Comparison of ENCODE assay signal across 8 mouse cellular contexts in genomic region chr10:83722579-83723031, GRCm38 (mm10). TPM values are rescaled to one million over a fixed set of nuclear protein-coding genes. Genes with fewer than 3 reads are reported as not detected.
DNase-seq lines count a peak whose midpoint lies in the region; ATAC-seq and TF ChIP-seq lines count a peak whose summit lies in the region.

TSS of gene 1500009L16Rik (plus strand) at chr10:83722865.

- TF ChIP-seq POLR2A in brain, embryonic 14.5 days (IDR thresholded peaks at IDR 0.05; ENCODE audit: borderline replicate concordance, extremely low read depth, insufficient read depth, insufficient read length, poor library complexity, severe bottlenecking) = no peak
- TF ChIP-seq POLR2A in thymus, adult 2 months (IDR thresholded peaks at IDR 0.05; ENCODE audit: control insufficient read depth, extremely low read depth, insufficient read depth, low read length, poor library complexity) = no peak

- no peaks in the 10 kb centered on the region for H3K36me3 ChIP-seq in forebrain, embryonic 10.5 days (replicated peaks)
- no peaks in the 10 kb centered on the region for H3K36me3 ChIP-seq in liver, embryonic 15.5 days (replicated peaks)
- no peaks in the 10 kb centered on the region for H3K36me3 ChIP-seq in neural tube, embryonic 12.5 days
- no peaks in the 10 kb centered on the region for H3K36me3 ChIP-seq in thymus, adult 2 months (ENCODE audit: control insufficient read depth, insufficient read depth, low read length)

- no peak for TF ChIP-seq CTCF in brain, embryonic 14.5 days (IDR thresholded peaks at IDR 0.05; ENCODE audit: borderline replicate concordance, extremely low read depth, insufficient read depth, insufficient read length)
- TF ChIP-seq CTCF in thymus, adult 2 months (IDR thresholded peaks at IDR 0.05; ENCODE audit: borderline replicate concordance, control insufficient read depth, extremely low read depth, insufficient read depth, low read length, poor library complexity) = peak; percentile 39; the same call in 1 of the 2 replicates

- DNase-seq in ES-CJ7 (ENCODE audit: low read depth, low spot score) = peak; percentile 87
- peak; percentile 94 for DNase-seq in brain, embryonic 14.5 days (ENCODE audit: low read depth)
- DNase-seq in forebrain, embryonic 10.5 days (ENCODE audit: extremely low spot score, low spot score) = peak; percentile 89
- peak; percentile 81 to 84 for DNase-seq in heart, postnatal 10 days
- DNase-seq in kidney, postnatal 4 days = peak; percentile 88 to 92
- peak; percentile 81 for DNase-seq in thymus, adult 2 months

- peak within 1 kb of the TSS; percentile 67 for H3K4me2 ChIP-seq in liver, embryonic 15.5 days
- H3K4me2 ChIP-seq in neural tube, embryonic 12.5 days (replicated peaks) = peak within 1 kb of the TSS; percentile 85

- peak; percentile 57; the same call in 1 of the 2 replicates for ATAC-seq in liver, embryonic 15.5 days (ENCODE audit: insufficient read depth)
- peak; percentile 100 for ATAC-seq in neural tube, embryonic 12.5 days (ENCODE audit: low FRiP score, low read depth)

- peaks cover 4% of the 10 kb centered on the region; the same call in 1 of the 2 replicates for H3K9me3 ChIP-seq in forebrain, embryonic 10.5 days
- no peaks in the 10 kb centered on the region for H3K9me3 ChIP-seq in liver, embryonic 15.5 days (replicated peaks)
- H3K9me3 ChIP-seq in neural tube, embryonic 12.5 days = no peaks in the 10 kb centered on the region

- H3K4me1 ChIP-seq in forebrain, embryonic 10.5 days = peaks cover 20% of the 10 kb centered on the region
- 0 out of 2 replicates have a peak, but pooled peaks cover 6% of the 10 kb centered on the region for H3K4me1 ChIP-seq in liver, embryonic 15.5 days (replicated peaks)
- H3K4me1 ChIP-seq in neural tube, embryonic 12.5 days = no peaks in the 10 kb centered on the region
- peaks cover 34% of the 10 kb centered on the region for H3K4me1 ChIP-seq in thymus, adult 2 months (replicated peaks; ENCODE audit: control insufficient read depth, insufficient read depth, low read length)

- peak within 1 kb of the TSS; percentile 87 for H3K27ac ChIP-seq in forebrain, embryonic 10.5 days
- no peak within 1 kb of the TSS for H3K27ac ChIP-seq in liver, embryonic 15.5 days (replicated peaks)
- H3K27ac ChIP-seq in neural tube, embryonic 12.5 days = no peak within 1 kb of the TSS
- H3K27ac ChIP-seq in thymus, adult 2 months (ENCODE audit: control insufficient read depth, insufficient read depth, low read length) = peak within 1 kb of the TSS; percentile 4; the same call in 1 of the 2 replicates

- no peak within 1 kb of the TSS for H3K9ac ChIP-seq in liver, embryonic 15.5 days
- peak within 1 kb of the TSS; percentile 74 for H3K9ac ChIP-seq in neural tube, embryonic 12.5 days

- WGBS in forebrain, embryonic 10.5 days = under 1% methylated on average over 37 of the region's 37 CpGs
- under 1% methylated on average over 35 of the region's 37 CpGs for WGBS in liver, embryonic 15.5 days (ENCODE audit: insufficient replicate concordance)
- WGBS in neural tube, embryonic 12.5 days = under 1% methylated on average over 30 of the region's 37 CpGs
- WGBS in thymus, adult 2 months = under 1% methylated on average over 37 of the region's 37 CpGs

- H3K27me3 ChIP-seq in forebrain, embryonic 10.5 days (ENCODE audit: poor library complexity, severe bottlenecking) = peaks cover 22% of the 10 kb centered on the region
- H3K27me3 ChIP-seq in liver, embryonic 15.5 days = peaks cover 30% of the 10 kb centered on the region
- no peaks in the 10 kb centered on the region for H3K27me3 ChIP-seq in neural tube, embryonic 12.5 days (replicated peaks)
- H3K27me3 ChIP-seq in thymus, adult 2 months (ENCODE audit: control insufficient read depth, insufficient read depth, low read length) = no peaks in the 10 kb centered on the region; the same call in 1 of the 2 replicates

- intact Hi-C loops in heart, postnatal 10 days (cut with DNase I) = loop anchor here (2.0 kb wide), 1 partner anchor 74 kb away; the partner anchor contains the start of gene Appl2

- H3K4me3 ChIP-seq in forebrain, embryonic 10.5 days = peak within 1 kb of the TSS; percentile 85
- peak within 1 kb of the TSS; percentile 52 for H3K4me3 ChIP-seq in liver, embryonic 15.5 days (replicated peaks)
- H3K4me3 ChIP-seq in neural tube, embryonic 12.5 days = peak within 1 kb of the TSS; percentile 74
- peak within 1 kb of the TSS; percentile 72 for H3K4me3 ChIP-seq in thymus, adult 2 months (ENCODE audit: control insufficient read depth, insufficient read depth, low read length)

RNA-seq across cellular contexts. Expression of gene 1500009L16Rik, which starts in this region (rescaled TPM):
- polyA plus RNA-seq in brain, embryonic 14.5 days (2012; rRNA removed) = 32.4 and 32.6 TPM in 2 replicates
- 44.0 and 49.2 TPM in 2 replicates for polyA plus RNA-seq in forebrain, embryonic 10.5 days (2016; fragmentation: Nextera tagmentation; extraction: Ambion mirVana)
- 10 to 100 TPM in 1 of 2 experiments, 1 to 10 TPM in 1; 9.1 to 12.8 TPM for total RNA-seq in heart, postnatal 10 days (2021)
- polyA plus RNA-seq in liver, embryonic 15.5 days (2015; fragmentation: Nextera tagmentation; extraction: Ambion mirVana) = 1.2 and 1.3 TPM in 2 replicates
- 34.4 and 34.9 TPM in 2 replicates for polyA plus RNA-seq in neural tube, embryonic 12.5 days (2016; fragmentation: Nextera tagmentation; extraction: Ambion mirVana)
- polyA plus RNA-seq in thymus, adult 2 months (2012; rRNA removed) = 7.8 and 14.5 TPM in 2 replicates

Comparison
In these comparisons a context has a peak if more than half of its experiments do, and no peak if none do; other contexts are left out.
1. H3K27ac ChIP-seq: peak in forebrain, embryonic 10.5 days (single experiment) and thymus, adult 2 months (single experiment); none in liver, embryonic 15.5 days (single experiment) and neural tube, embryonic 12.5 days (single experiment).
2. Peak in every context shown above with its lines, with median percentiles within 50 percentile points of each other: DNase-seq and H3K4me3 ChIP-seq.